Mouse (Mus musculus): ENCODE measurements around the gene Pnkp. TPM values are rescaled to one million over a fixed set of nuclear protein-coding genes. Genes with fewer than 3 reads are reported as not detected.
A peak's percentile ranks its signal among the peaks of the same experiment; 100 is the strongest.

The Pnkp gene
- total RNA-seq (2022), result 10 to 100 TPM; 21.2 to 23.9 (median 22.4) TPM

GRCm38 (mm10) chr7:44857042-44857552 lies at the start of gene Pnkp:
Pnkp (plus strand) TSS chr7:44857139.
- DNase-seq (ENCODE audit: low spot score in 2 of 2), result peak; percentile 76 to 84

GRCm38 (mm10) chr7:44808927-44809326 lies 48.0 kb upstream of the Pnkp start:
- DNase-seq (ENCODE audit: low spot score in 2 of 2), result no peak

- DNase-seq (ENCODE audit: low spot score in 2 of 2), result peak in 1 of 2 experiments; percentile 1
These were observed 47.5 kb upstream of the Pnkp start for GRCm38 (mm10) chr7:44809466-44809865.

GRCm38 (mm10) chr7:44810365-44810764 lies 46.6 kb upstream of the Pnkp start:
- DNase-seq (ENCODE audit: low spot score in 2 of 2), result peak in 1 of 2 experiments; percentile 2

GRCm38 (mm10) chr7:44810819-44811557 lies 46.0 kb upstream of the Pnkp start:
- DNase-seq (ENCODE audit: low spot score in 2 of 2), result peak in 1 of 2 experiments; percentile 2

GRCm38 (mm10) chr7:44812651-44813325 lies 44.2 kb upstream of the Pnkp start:
- peak in 1 of 2 experiments; percentile 2 for DNase-seq (ENCODE audit: low spot score in 2 of 2)

- peak in 1 of 2 experiments; percentile 1 for DNase-seq (ENCODE audit: low spot score in 2 of 2)
These were observed 43.0 kb upstream of the Pnkp start for GRCm38 (mm10) chr7:44813985-44814384.

- peak in 1 of 2 experiments; percentile 2 for DNase-seq (ENCODE audit: low spot score in 2 of 2)
These were observed 42.5 kb upstream of the Pnkp start for GRCm38 (mm10) chr7:44814423-44814822.

GRCm38 (mm10) chr7:44814952-44815553 lies 41.9 kb upstream of the Pnkp start:
- DNase-seq (ENCODE audit: low spot score in 2 of 2), result peak in 1 of 2 experiments; percentile 32

- peak; percentile 98 for DNase-seq (ENCODE audit: low spot score in 2 of 2)
These were observed 41.0 kb upstream of the Pnkp start, which contains the start of the genes Nup62 and Il4i1 for GRCm38 (mm10) chr7:44815721-44816469. Nup62 (plus strand) TSS chr7:44816088. Il4i1 (plus strand) TSS chr7:44816387.

GRCm38 (mm10) chr7:44816470-44817021 lies 40.4 kb upstream of the Pnkp start, which contains the start of gene Atf5:
Atf5 (minus strand) TSS chr7:44816658.
- DNase-seq (ENCODE audit: low spot score in 2 of 2), result peak in 1 of 2 experiments; percentile 62

GRCm38 (mm10) chr7:44817441-44817840 lies 39.5 kb upstream of the Pnkp start:
- peak in 1 of 2 experiments; percentile 2 for DNase-seq (ENCODE audit: low spot score in 2 of 2)

GRCm38 (mm10) chr7:44818164-44818563 lies 38.8 kb upstream of the Pnkp start:
- DNase-seq (ENCODE audit: low spot score in 2 of 2), result peak in 1 of 2 experiments; percentile 2

- peak; percentile 65 to 67 for DNase-seq (ENCODE audit: low spot score in 2 of 2)
These were observed 38.1 kb upstream of the Pnkp start for GRCm38 (mm10) chr7:44818751-44819235.

- DNase-seq (ENCODE audit: low spot score in 2 of 2), result peak in 1 of 2 experiments; percentile 0
These were observed 37.5 kb upstream of the Pnkp start for GRCm38 (mm10) chr7:44819391-44819790.

- DNase-seq (ENCODE audit: low spot score in 2 of 2), result peak in 1 of 2 experiments; percentile 8
These were observed 37.1 kb upstream of the Pnkp start for GRCm38 (mm10) chr7:44819863-44820262.

GRCm38 (mm10) chr7:44820525-44820924 lies 36.4 kb upstream of the Pnkp start:
- DNase-seq (ENCODE audit: low spot score in 2 of 2), result peak in 1 of 2 experiments; percentile 1

- DNase-seq (ENCODE audit: low spot score in 2 of 2), result peak in 1 of 2 experiments; percentile 2
These were observed 35.1 kb upstream of the Pnkp start for GRCm38 (mm10) chr7:44821666-44822448.

GRCm38 (mm10) chr7:44823409-44823808 lies 33.5 kb upstream of the Pnkp start:
- DNase-seq (ENCODE audit: low spot score in 2 of 2), result peak in 1 of 2 experiments; percentile 1

All from gastrocnemius, adult 8-10 months (tissue).